Mouse (Mus musculus) brain, embryonic 14.5 days (tissue): ENCODE measurements around the gene Shld2.

ENCODE experiments used
- CTCF ChIP-seq: fragments of 200-500 bp; IDR thresholded peaks from 2 replicates; pipeline ENCODE4 v1.5.1; 2012; ENCODE audit warnings: inconsistent platforms, mild to moderate bottlenecking, moderate library complexity, borderline replicate concordance; ENCODE audit not compliant: insufficient read depth, insufficient read length; ENCODE audit errors: extremely low read depth
- POLR2A ChIP-seq: fragments of 200-500 bp; IDR thresholded peaks from 2 replicates; pipeline ENCODE4 v1.6.1; 2012; ENCODE audit warnings: mild to moderate bottlenecking, inconsistent platforms, borderline replicate concordance; ENCODE audit not compliant: poor library complexity, insufficient read depth, insufficient read length, severe bottlenecking; ENCODE audit errors: extremely low read depth

- TF ChIP-seq POLR2A (no peak), CTCF (peak; percentile 86)
Measured at GRCm38 (mm10) chr14:34234630-34235380, 75.5 kb downstream of the Shld2 start.
